Mouse (Mus musculus): ENCODE results near the gene Zfp979. TPM values are rescaled to one million over a fixed set of nuclear protein-coding genes. Genes with fewer than 3 reads are reported as not detected.
"Not testable (repeated sequence)": the region's sequence is repeated elsewhere in the genome, so short reads cannot be mapped to it uniquely, and the experiment has no call there.

Gene Zfp979
- total RNA-seq (2021): under 1 TPM; 0.23 to 0.34 TPM

GRCm38 (mm10) chr4:147642413-147642812 lies at the start of gene Zfp979:
Zfp979 (minus strand) TSS chr4:147642513.
- DNase-seq (ENCODE audit: low spot score in 2 of 2); intact Hi-C loops (cut with DNase I): not testable (repeated sequence)

GRCm38 (mm10) chr4:147655245-147655644 lies 12.9 kb upstream of the Zfp979 start:
- DNase-seq (ENCODE audit: low spot score in 2 of 2); intact Hi-C loops (cut with DNase I): not testable (repeated sequence)

GRCm38 (mm10) chr4:147647407-147647806 lies 5.1 kb upstream of the Zfp979 start:
- DNase-seq (ENCODE audit: low spot score in 2 of 2); intact Hi-C loops (cut with DNase I): not testable (repeated sequence)

GRCm38 (mm10) chr4:147641932-147642331 lies 381 bp downstream of the Zfp979 start:
- DNase-seq (ENCODE audit: low spot score in 2 of 2); intact Hi-C loops (cut with DNase I): not testable (repeated sequence)

GRCm38 (mm10) chr4:147633818-147634262 lies 8.5 kb downstream of the Zfp979 start:
- DNase-seq (ENCODE audit: low spot score in 2 of 2); intact Hi-C loops (cut with DNase I): not testable (repeated sequence)

GRCm38 (mm10) chr4:147606511-147606910 lies 35.8 kb downstream of the Zfp979 start:
- intact Hi-C loops (cut with DNase I); DNase-seq (ENCODE audit: low spot score in 2 of 2): not testable (repeated sequence)

- intact Hi-C loops (cut with DNase I): no loop called here
- no peak for DNase-seq (ENCODE audit: low spot score in 2 of 2)
Measured at GRCm38 (mm10) chr4:147605521-147605920, 36.8 kb downstream of the Zfp979 start.

- intact Hi-C loops (cut with DNase I): no loop called here
- DNase-seq (ENCODE audit: low spot score in 2 of 2): no peak
Measured at GRCm38 (mm10) chr4:147603806-147604205, 38.5 kb downstream of the Zfp979 start.

- no peak for DNase-seq (ENCODE audit: low spot score in 2 of 2)
- intact Hi-C loops (cut with DNase I): no loop called here
Measured at GRCm38 (mm10) chr4:147601881-147602280, 40.4 kb downstream of the Zfp979 start.

GRCm38 (mm10) chr4:147598831-147599230 lies 43.5 kb downstream of the Zfp979 start:
- no peak for DNase-seq (ENCODE audit: low spot score in 2 of 2)
- intact Hi-C loops (cut with DNase I): no loop called here

- intact Hi-C loops (cut with DNase I): no loop called here
- DNase-seq (ENCODE audit: low spot score in 2 of 2): no peak
Measured at GRCm38 (mm10) chr4:147597685-147598084, 44.6 kb downstream of the Zfp979 start.

GRCm38 (mm10) chr4:147594630-147595029 lies 47.7 kb downstream of the Zfp979 start:
- intact Hi-C loops (cut with DNase I); DNase-seq (ENCODE audit: low spot score in 2 of 2): not testable (repeated sequence)

GRCm38 (mm10) chr4:147586511-147587473 lies 55.5 kb downstream of the Zfp979 start:
- DNase-seq (ENCODE audit: low spot score in 2 of 2): no peak
- intact Hi-C loops (cut with DNase I): loop anchor here (5.0 kb wide), 1 partner anchor 69 kb away; no protein-coding TSS in a partner anchor

GRCm38 (mm10) chr4:147579371-147579770 lies 62.9 kb downstream of the Zfp979 start:
- intact Hi-C loops (cut with DNase I): not testable (repeated sequence)

GRCm38 (mm10) chr4:147571156-147571555 lies 71.2 kb downstream of the Zfp979 start:
- intact Hi-C loops (cut with DNase I); DNase-seq (ENCODE audit: low spot score in 2 of 2): not testable (repeated sequence)

More at GRCm38 (mm10) chr4:147579371-147579770, 62.9 kb downstream of the Zfp979 start:
- DNase-seq (ENCODE audit: low spot score in 2 of 2): not testable (repeated sequence)

GRCm38 (mm10) chr4:147565426-147566220 lies 76.7 kb downstream of the Zfp979 start:
- intact Hi-C loops (cut with DNase I): loop anchor here (10.0 kb wide), 1 partner anchor 249 kb away; no protein-coding TSS in a partner anchor
- no peak for DNase-seq (ENCODE audit: low spot score in 2 of 2)

All from left cerebral cortex, postnatal 25 days (tissue).